Mouse (Mus musculus): ENCODE measurements at regions not wholly inside any gene's neighbourhood (a gene's known extent, or its start where the extent isn't known, plus 50 kb on each side); places are given as distances from the start of the nearest gene placed in this dataset.
A peak's percentile ranks its signal among the peaks of the same experiment; 100 is the strongest.
"Not testable (repeated sequence)": the region's sequence is repeated elsewhere in the genome, so short reads cannot be mapped to it uniquely, and the experiment has no call there.

- ATAC-seq (ENCODE audit: extremely low read depth, insufficient number of reproducible peaks, low FRiP score, poor library complexity, severe bottlenecking), result peak; percentile 64
Observed at GRCm38 (mm10) chr13:113489951-113490822, 128.2 kb downstream of the Snx18 start.

- peak; percentile 53 for ATAC-seq (ENCODE audit: extremely low read depth, insufficient number of reproducible peaks, low FRiP score, poor library complexity, severe bottlenecking)
Observed at GRCm38 (mm10) chr13:113486368-113486955, 131.9 kb downstream of the Snx18 start.

- ATAC-seq (ENCODE audit: extremely low read depth, insufficient number of reproducible peaks, low FRiP score, poor library complexity, severe bottlenecking), result peak; percentile 87
Observed at GRCm38 (mm10) chr13:113485511-113485910, 132.9 kb downstream of the Snx18 start.

- no peak for ATAC-seq (ENCODE audit: extremely low read depth, insufficient number of reproducible peaks, low FRiP score, poor library complexity, severe bottlenecking)
Observed at GRCm38 (mm10) chr13:113484159-113484762, 134.1 kb downstream of the Snx18 start.

GRCm38 (mm10) chr13:113482911-113483310, 135.5 kb downstream of the Snx18 start:
- ATAC-seq (ENCODE audit: extremely low read depth, insufficient number of reproducible peaks, low FRiP score, poor library complexity, severe bottlenecking), result no peak

GRCm38 (mm10) chr13:113477901-113478510, 140.4 kb downstream of the Snx18 start:
- no peak for ATAC-seq (ENCODE audit: extremely low read depth, insufficient number of reproducible peaks, low FRiP score, poor library complexity, severe bottlenecking)

- ATAC-seq (ENCODE audit: extremely low read depth, insufficient number of reproducible peaks, low FRiP score, poor library complexity, severe bottlenecking), result no peak
Observed at GRCm38 (mm10) chr13:113470822-113471557, 147.4 kb downstream of the Snx18 start.

- ATAC-seq (ENCODE audit: extremely low read depth, insufficient number of reproducible peaks, low FRiP score, poor library complexity, severe bottlenecking), result no peak
Observed at GRCm38 (mm10) chr13:113464190-113465064, 153.9 kb downstream of the Snx18 start.

- ATAC-seq (ENCODE audit: extremely low read depth, insufficient number of reproducible peaks, low FRiP score, poor library complexity, severe bottlenecking), result no peak
Observed at GRCm38 (mm10) chr13:113463420-113463819, 154.9 kb downstream of the Snx18 start.

- ATAC-seq (ENCODE audit: extremely low read depth, insufficient number of reproducible peaks, low FRiP score, poor library complexity, severe bottlenecking), result no peak
Observed at GRCm38 (mm10) chr13:113454490-113455295, 161.7 kb downstream of the BC067074 start.

GRCm38 (mm10) chr13:113448378-113448777, 155.4 kb downstream of the BC067074 start:
- no peak for ATAC-seq (ENCODE audit: extremely low read depth, insufficient number of reproducible peaks, low FRiP score, poor library complexity, severe bottlenecking)

- ATAC-seq (ENCODE audit: extremely low read depth, insufficient number of reproducible peaks, low FRiP score, poor library complexity, severe bottlenecking), result no peak
Observed at GRCm38 (mm10) chr13:113446226-113446625, 153.3 kb downstream of the BC067074 start.

- ATAC-seq (ENCODE audit: extremely low read depth, insufficient number of reproducible peaks, low FRiP score, poor library complexity, severe bottlenecking), result not testable (repeated sequence)
Observed at GRCm38 (mm10) chr13:113444481-113444880, 151.5 kb downstream of the BC067074 start.

- no peak for ATAC-seq (ENCODE audit: extremely low read depth, insufficient number of reproducible peaks, low FRiP score, poor library complexity, severe bottlenecking)
Observed at GRCm38 (mm10) chr13:113443078-113443477, 150.1 kb downstream of the BC067074 start.

GRCm38 (mm10) chr13:113442169-113442568, 149.2 kb downstream of the BC067074 start:
- no peak for ATAC-seq (ENCODE audit: extremely low read depth, insufficient number of reproducible peaks, low FRiP score, poor library complexity, severe bottlenecking)

GRCm38 (mm10) chr13:113440137-113440536, 147.2 kb downstream of the BC067074 start:
- ATAC-seq (ENCODE audit: extremely low read depth, insufficient number of reproducible peaks, low FRiP score, poor library complexity, severe bottlenecking), result no peak

- no peak for ATAC-seq (ENCODE audit: extremely low read depth, insufficient number of reproducible peaks, low FRiP score, poor library complexity, severe bottlenecking)
Observed at GRCm38 (mm10) chr13:113439516-113439915, 146.6 kb downstream of the BC067074 start.

Data from neutrophil, adult 5-6 weeks (primary cell).